Mouse (Mus musculus) heart, embryonic 12.5 days (tissue): ENCODE measurements around the gene Pgs1. TPM values are rescaled to one million over a fixed set of nuclear protein-coding genes. Genes with fewer than 3 reads are reported as not detected.
A peak's percentile ranks its signal among the peaks of the same experiment; 100 is the strongest.

Source experiments
- ATAC-seq: fragments of 200-750 bp; cut with Nextera tagmentation; 2 replicates; pipeline ENCODE4 v1.8.0; 2017; ENCODE audit warnings: moderate TSS enrichment, moderate library complexity; ENCODE audit not compliant: insufficient number of reproducible peaks, low FRiP score
- H3K27ac ChIP-seq: fragments of 300-500 bp; sonication (generic); 2 replicates; pipeline ENCODE4 v1.5.1; 2016; ENCODE audit warnings: mild to moderate bottlenecking, moderate library complexity; ENCODE audit not compliant: poor library complexity, severe bottlenecking
- H3K27me3 ChIP-seq: fragments of 300-500 bp; sonication (generic); replicated peaks from 2 replicates; pipeline ENCODE4 v1.6.1; 2016; ENCODE audit warnings: mild to moderate bottlenecking, moderate library complexity
- H3K36me3 ChIP-seq: fragments of 300-500 bp; sonication (generic); 2 replicates; pipeline ENCODE4 v1.6.1; 2016; ENCODE audit warnings: mild to moderate bottlenecking, moderate library complexity
- H3K4me1 ChIP-seq: fragments of 300-500 bp; sonication (generic); replicated peaks from 2 replicates; pipeline ENCODE4 v1.6.1; 2016; ENCODE audit warnings: mild to moderate bottlenecking
- H3K4me2 ChIP-seq: fragments of 300-500 bp; sonication (generic); 2 replicates; pipeline ENCODE4 v1.6.1; 2016; ENCODE audit warnings: mild to moderate bottlenecking, moderate library complexity
- H3K4me3 ChIP-seq: fragments of 300-500 bp; sonication (generic); 2 replicates; pipeline ENCODE4 v1.5.1; 2016; ENCODE audit warnings: mild to moderate bottlenecking
- H3K9ac ChIP-seq: fragments of 300-500 bp; sonication (generic); 2 replicates; pipeline ENCODE4 v1.6.1; 2016; ENCODE audit warnings: mild to moderate bottlenecking, moderate library complexity
- H3K9me3 ChIP-seq: fragments of 300-500 bp; sonication (generic); replicated peaks from 2 replicates; pipeline ENCODE4 v1.6.1; 2016; ENCODE audit warnings: mild to moderate bottlenecking, moderate library complexity
- WGBS: fragments of 180-500 bp; shearing (Covaris S2); methylation state at CpG from one replicate; pipeline ENCODE4 v1.1.7; 2016; 5-methylcytosine and 5-hydroxymethylcytosine counted together
- polyA plus RNA-seq: library from polyadenylated mRNA; unstranded; fragments of >200 nt; fragmentation: Nextera tagmentation; extraction: Ambion mirVana; gene quantifications from 2 replicates; pipeline ENCODE4 v1.2.1, GENCODE M21; 2016

Pgs1 gene
- polyA plus RNA-seq, 1 experiment from 2014 or later = 28.9 TPM

DNA sequence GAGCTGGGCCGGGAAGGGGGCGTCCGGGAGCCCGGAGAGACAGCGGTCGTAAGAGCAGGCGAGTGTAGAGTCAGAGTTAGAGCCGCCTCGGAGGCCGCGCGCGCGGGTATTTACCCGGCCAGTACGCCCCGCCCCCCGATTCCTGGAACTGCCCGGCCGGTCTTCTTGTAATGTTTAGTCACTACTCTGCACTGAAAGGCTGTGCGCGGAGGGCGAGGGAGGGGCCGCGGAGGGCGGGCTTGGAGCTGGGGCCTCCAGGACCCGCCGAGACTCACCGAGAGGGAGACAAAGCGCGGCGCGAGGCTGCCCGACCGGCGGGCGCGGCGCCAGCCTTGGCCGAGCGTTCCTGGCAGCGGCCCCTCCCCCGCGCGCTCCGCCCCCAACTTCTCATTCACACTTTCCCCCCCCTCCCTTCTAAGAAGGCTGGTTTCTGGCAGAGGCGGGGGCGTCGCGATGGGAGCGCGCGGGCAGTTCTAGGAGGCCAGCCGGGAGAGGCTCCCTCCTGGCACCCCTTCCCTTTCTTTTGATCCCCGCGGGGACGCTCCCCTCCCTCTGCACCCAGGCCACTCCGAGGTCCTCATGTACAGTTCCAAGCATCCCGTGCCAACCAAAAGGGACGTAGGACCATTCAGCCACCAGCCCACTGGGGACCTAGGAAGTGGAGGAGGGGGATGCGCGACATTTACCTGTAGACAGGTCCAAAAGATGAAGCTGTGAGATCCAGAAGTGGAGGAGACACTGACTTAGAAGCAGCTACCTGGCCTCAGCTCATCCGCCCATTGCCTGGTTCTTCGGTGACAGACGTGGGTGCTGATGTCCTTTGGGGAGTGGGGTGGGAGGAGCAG, 16.8 kb upstream of the Pgs1 start:
- no peaks in the 10 kb centered on the region for H3K9me3 ChIP-seq
- peak overlapping the region; percentile 85 for H3K27ac ChIP-seq
- peaks cover 34% of the 10 kb centered on the region for H3K27me3 ChIP-seq
- H3K4me3 ChIP-seq = peak overlapping the region; percentile 64
- H3K9ac ChIP-seq = peak overlapping the region; percentile 79
- peak overlapping the region; percentile 89 for H3K4me2 ChIP-seq
- under 1% methylated on average over 61 of the region's 65 CpGs for WGBS
- peaks cover 7% of the 10 kb centered on the region; the same call in 1 of the 2 replicates for H3K36me3 ChIP-seq
- H3K4me1 ChIP-seq = peaks cover 59% of the 10 kb centered on the region
- peak; percentile 93 for ATAC-seq

DNA sequence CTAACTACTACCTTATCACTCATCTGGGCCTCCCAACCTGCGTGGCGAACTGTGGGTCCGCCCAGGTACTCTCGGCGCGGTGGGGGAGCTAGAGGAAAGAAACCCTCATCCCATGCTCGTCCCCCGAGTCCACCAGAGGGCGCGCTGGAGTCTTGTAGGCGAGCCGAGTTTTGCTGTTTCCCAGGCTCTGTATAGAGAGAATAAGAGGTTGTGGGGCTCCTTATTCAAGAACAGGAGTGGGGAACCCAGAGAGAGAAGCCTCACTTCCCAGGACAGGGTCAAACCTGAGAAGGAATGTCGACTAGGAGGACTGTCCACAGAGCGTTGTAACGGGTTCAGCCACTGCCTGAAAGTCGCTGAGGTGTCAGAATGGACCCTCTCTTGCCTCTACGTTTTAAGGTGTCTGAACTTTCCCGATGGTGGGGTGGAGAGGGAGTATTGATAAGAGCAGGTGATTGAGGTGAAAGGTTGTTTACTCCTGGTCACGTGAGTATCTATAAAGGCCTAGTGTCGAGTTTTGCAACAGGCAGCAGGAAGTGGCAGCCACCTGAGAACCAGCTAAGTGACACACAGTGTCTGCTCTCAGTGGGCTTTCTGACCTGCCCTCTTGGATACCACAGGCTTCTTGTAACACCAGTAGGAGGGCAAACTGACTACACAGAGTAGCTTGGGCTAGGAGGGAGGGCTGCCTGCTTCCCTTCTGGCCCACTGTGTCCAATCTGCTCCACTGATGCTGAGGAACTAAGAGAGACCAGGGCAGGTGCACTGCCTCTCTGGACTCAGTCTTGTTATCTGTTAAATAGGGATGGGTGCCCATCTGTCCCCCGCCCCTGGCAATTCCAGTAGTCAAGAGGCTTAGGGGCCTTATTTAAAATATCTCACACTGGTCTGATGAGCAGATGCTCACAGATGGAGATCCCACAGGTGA, 15.9 kb upstream of the Pgs1 start, which contains the start of gene Socs3:
Gene Socs3 (minus strand): TSS at position 103 of the 928 bp plus-strand sequence.
- Histone ChIP-seq H3K4me2 (peak within 1 kb of the TSS; percentile 89), H3K9ac (peak within 1 kb of the TSS; percentile 79), H3K9me3 (no peaks in the 10 kb centered on the region), H3K36me3 (peaks cover 7% of the 10 kb centered on the region; the same call in 1 of the 2 replicates), H3K27ac (peak within 1 kb of the TSS; percentile 85), H3K4me3 (peak within 1 kb of the TSS; percentile 64), H3K4me1 (peaks cover 59% of the 10 kb centered on the region), H3K27me3 (peaks cover 34% of the 10 kb centered on the region)
- 10% methylated on average over 21 of the region's 21 CpGs for WGBS
- ATAC-seq = peak; percentile 33

GRCm38 (mm10) chr11:117971100-117971499, 15.0 kb upstream of the Pgs1 start:
- Histone ChIP-seq H3K27me3 (peaks cover 33% of the 10 kb centered on the region), H3K4me3 (no peak overlapping the region), H3K4me1 (peaks cover 60% of the 10 kb centered on the region), H3K36me3 (peaks cover 7% of the 10 kb centered on the region; the same call in 1 of the 2 replicates), H3K27ac (no peak overlapping the region), H3K9me3 (no peaks in the 10 kb centered on the region), H3K9ac (no peak overlapping the region), H3K4me2 (no peak overlapping the region)
- 84% methylated on average over 6 of the region's 6 CpGs for WGBS
- ATAC-seq = no peak

DNA sequence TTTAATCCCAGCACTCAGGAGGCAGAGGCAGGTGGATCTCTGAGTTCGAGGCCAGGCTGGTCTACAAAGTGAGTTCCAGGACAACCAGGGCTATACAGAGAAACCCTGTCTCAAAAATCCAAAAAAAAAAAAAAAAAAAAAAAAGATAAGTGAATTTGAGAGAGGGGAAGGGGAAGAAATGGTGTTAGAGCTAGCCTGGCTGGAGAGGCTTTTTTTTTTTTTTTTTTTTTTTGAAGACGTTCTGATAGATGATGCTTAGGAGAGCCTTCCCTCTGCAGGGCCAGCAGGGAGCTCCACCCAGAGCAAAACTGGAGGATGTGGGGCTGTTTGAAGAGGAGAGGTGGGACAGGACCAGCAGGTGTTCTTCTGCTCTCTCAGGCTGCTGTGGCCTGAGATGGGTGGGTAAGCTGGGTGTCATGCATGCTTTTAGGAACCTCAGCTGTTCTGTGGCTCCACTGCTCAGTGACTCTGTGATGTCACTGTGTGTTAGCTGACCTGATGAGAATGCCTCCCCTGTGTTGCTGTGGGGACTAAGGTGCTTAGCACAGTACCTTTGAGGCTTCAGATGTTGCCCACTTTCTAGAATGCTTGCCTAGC, 14.3 kb upstream of the Pgs1 start:
- H3K27me3 ChIP-seq = peaks cover 30% of the 10 kb centered on the region
- WGBS = 44% methylated on average over 2 of the region's 2 CpGs
- H3K4me1 ChIP-seq = peaks cover 58% of the 10 kb centered on the region
- H3K4me2 ChIP-seq = no peak overlapping the region
- H3K27ac ChIP-seq = no peak overlapping the region
- no peak overlapping the region for H3K9ac ChIP-seq
- H3K9me3 ChIP-seq = no peaks in the 10 kb centered on the region
- H3K36me3 ChIP-seq = peaks cover 1% of the 10 kb centered on the region; the same call in 1 of the 2 replicates
- H3K4me3 ChIP-seq = no peak overlapping the region
- ATAC-seq = no peak

DNA sequence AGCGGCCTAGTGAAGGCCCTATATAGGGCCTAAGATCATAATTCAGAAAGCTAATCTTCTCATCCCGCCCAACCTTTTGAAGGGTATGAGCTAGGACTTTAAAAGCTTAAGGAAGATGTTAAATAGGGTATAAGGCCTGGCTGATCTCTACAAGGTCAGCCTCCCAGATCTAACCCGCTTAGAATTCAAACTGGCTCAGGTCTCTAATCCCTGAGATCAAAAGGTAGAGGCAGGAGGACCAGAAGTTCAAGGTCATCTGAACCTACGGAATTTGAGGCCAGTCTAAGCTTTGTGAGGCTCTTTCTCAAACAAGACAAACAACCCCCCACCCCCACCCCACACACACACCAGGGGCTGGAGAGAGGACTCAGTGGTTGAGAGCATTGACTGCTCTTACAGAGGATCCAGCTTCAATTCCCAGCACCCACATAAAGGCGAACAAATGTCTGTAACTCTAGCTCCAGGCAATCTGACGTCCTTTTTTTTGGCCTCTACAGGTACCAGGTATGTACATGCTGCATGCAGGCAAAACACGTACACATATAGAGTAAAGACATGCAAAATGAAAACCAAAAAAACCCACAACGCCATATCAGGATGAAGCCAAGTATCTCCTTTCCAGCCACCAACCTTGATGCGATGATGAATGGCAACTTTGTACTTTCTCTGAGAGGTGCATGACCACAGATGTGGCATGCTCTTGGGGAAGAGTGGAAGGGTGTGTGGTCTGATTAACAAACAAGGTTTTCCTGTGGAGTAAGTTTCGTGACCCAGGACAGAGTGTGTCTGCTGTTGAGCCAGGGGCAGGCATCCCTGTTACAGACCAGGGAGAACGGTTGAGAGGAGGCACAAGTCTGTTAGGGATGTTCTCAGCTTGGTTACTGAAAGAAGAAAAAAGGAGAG, 13.2 kb upstream of the Pgs1 start:
- Histone ChIP-seq H3K27me3 (peaks cover 20% of the 10 kb centered on the region), H3K4me1 (peaks cover 46% of the 10 kb centered on the region), H3K27ac (no peak overlapping the region), H3K36me3 (no peaks in the 10 kb centered on the region), H3K4me2 (no peak overlapping the region), H3K9ac (no peak overlapping the region), H3K4me3 (no peak overlapping the region), H3K9me3 (no peaks in the 10 kb centered on the region)
- ATAC-seq = no peak
- 69% methylated on average over 11 of the region's 11 CpGs for WGBS

- Histone ChIP-seq H3K4me3 (no peak overlapping the region), H3K36me3 (no peaks in the 10 kb centered on the region), H3K27me3 (peaks cover 17% of the 10 kb centered on the region), H3K4me1 (peaks cover 41% of the 10 kb centered on the region), H3K9ac (no peak overlapping the region), H3K9me3 (no peaks in the 10 kb centered on the region), H3K27ac (no peak overlapping the region), H3K4me2 (no peak overlapping the region)
- WGBS = 43% methylated on average over 5 of the region's 5 CpGs
- no peak for ATAC-seq
Measured at GRCm38 (mm10) chr11:117973569-117973968, 12.5 kb upstream of the Pgs1 start.

DNA sequence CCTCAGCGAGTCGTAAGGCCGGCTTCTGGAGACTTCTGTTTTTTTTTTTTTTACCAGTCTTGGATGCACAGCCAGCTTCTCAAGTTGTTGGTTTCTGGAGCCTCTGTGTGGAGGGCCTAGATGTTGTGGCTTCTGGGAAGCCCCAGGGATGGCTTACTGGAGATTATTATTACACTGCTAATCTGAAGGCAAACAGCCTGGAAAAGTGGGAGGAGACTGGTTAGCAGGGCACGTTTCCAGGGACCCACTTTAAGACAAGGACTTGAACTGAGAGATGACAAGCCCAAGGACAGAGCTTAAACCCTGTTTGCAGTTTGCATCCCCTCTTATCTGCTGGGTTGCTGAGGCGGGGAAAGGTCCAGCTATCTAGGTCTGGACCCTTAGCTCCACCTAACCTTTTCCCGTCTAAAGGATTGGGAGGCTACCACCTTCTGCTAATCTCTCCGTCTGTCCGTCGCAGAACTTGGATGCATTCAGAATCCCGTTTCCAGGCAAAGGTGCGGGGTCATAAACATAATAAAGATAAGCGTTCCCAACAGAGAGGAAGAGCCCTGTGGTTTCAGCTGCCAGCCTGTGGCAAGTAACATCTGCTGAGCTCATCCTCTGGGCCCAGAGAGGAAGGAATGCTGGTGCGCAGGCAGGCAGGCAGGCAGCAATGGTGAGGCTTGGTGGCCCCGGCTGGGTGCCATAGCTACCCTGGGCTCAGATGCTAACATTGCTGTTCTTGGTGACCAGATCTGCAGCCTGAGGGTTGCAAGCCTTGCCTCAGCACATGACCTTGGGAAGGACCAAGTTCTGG, 11.6 kb upstream of the Pgs1 start:
- no peak for ATAC-seq
- Histone ChIP-seq H3K36me3 (no peaks in the 10 kb centered on the region), H3K9ac (no peak overlapping the region), H3K27me3 (peaks cover 17% of the 10 kb centered on the region), H3K4me3 (no peak overlapping the region), H3K4me1 (peaks cover 39% of the 10 kb centered on the region), H3K9me3 (no peaks in the 10 kb centered on the region), H3K4me2 (0 out of 2 replicates have a peak overlapping the region, but pooled peaks have one; percentile 1), H3K27ac (peak overlapping the region; percentile 45)
- WGBS = 15% methylated on average over 14 of the region's 14 CpGs

GRCm38 (mm10) chr11:117975211-117975967, 10.7 kb upstream of the Pgs1 start:
- peak overlapping the region; percentile 23; the same call in 1 of the 2 replicates for H3K4me2 ChIP-seq
- peak overlapping the region; percentile 53; the same call in 1 of the 2 replicates for H3K9ac ChIP-seq
- H3K27ac ChIP-seq = peak overlapping the region; percentile 45
- H3K27me3 ChIP-seq = peaks cover 17% of the 10 kb centered on the region
- H3K9me3 ChIP-seq = no peaks in the 10 kb centered on the region
- peak; percentile 26; the same call in 1 of the 2 replicates for ATAC-seq
- 8% methylated on average over 18 of the region's 18 CpGs for WGBS
- no peaks in the 10 kb centered on the region for H3K36me3 ChIP-seq
- peaks cover 33% of the 10 kb centered on the region for H3K4me1 ChIP-seq
- no peak overlapping the region for H3K4me3 ChIP-seq

DNA sequence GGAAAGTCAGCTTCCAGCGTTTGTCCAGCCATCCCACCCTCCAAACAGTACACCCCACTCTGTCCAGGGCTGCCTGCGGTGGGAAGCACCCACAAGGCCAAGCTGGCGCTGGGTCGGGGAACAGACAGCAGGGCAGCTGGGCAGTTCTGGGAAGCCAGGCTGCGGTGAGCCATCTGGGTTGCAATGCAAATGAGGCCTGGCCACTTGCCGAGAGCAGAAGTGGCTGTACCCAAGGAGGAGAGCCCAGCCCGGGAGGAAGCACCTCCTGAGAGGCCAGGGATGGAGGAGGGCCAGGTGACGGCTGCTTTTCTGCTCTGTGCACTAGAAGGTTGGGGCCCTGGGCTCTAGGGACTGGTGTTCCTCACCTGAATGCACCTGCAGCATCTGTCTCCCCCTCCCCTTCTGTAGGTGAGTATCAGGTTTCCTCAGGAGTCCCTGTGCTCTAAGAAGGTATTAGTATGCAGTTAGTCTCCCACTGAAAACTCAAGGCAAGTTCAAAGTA, 10.0 kb upstream of the Pgs1 start:
- 29% methylated on average over 8 of the region's 8 CpGs for WGBS
- H3K4me2 ChIP-seq = no peak overlapping the region
- ATAC-seq = 0 out of 2 replicates have a peak, but pooled peaks have one; percentile 9
- H3K27me3 ChIP-seq = peaks cover 11% of the 10 kb centered on the region
- no peaks in the 10 kb centered on the region for H3K9me3 ChIP-seq
- H3K36me3 ChIP-seq = no peaks in the 10 kb centered on the region
- peak overlapping the region; percentile 45; the same call in 1 of the 2 replicates for H3K27ac ChIP-seq
- peak overlapping the region; percentile 53; the same call in 1 of the 2 replicates for H3K9ac ChIP-seq
- H3K4me1 ChIP-seq = peaks cover 33% of the 10 kb centered on the region
- no peak overlapping the region for H3K4me3 ChIP-seq
